Mouse (Mus musculus) bone marrow macrophage, adult 2 months (primary cell): ENCODE measurements around the gene Cetn4.

ENCODE experiments used
- CTCF ChIP-seq: IDR thresholded peaks from 2 replicates; pipeline ENCODE4 v1.5.1; 2012; ENCODE audit warnings: low read depth, mild to moderate bottlenecking, low read length, moderate library complexity
- POLR2A ChIP-seq: IDR thresholded peaks from 2 replicates; pipeline ENCODE4 v1.6.1; 2012; ENCODE audit warnings: mild to moderate bottlenecking, low read depth, low read length, borderline replicate concordance

- TF ChIP-seq CTCF (no peak), POLR2A (no peak)
These were observed 36.0 kb upstream of the Cetn4 start, which contains the start of gene Fgf2 for GRCm38 (mm10) chr3:37348221-37349165.
